Mouse (Mus musculus): ENCODE data around the gene Abhd10.
A peak's percentile ranks its signal among the peaks of the same experiment; 100 is the strongest.

Abhd10 gene

DNA sequence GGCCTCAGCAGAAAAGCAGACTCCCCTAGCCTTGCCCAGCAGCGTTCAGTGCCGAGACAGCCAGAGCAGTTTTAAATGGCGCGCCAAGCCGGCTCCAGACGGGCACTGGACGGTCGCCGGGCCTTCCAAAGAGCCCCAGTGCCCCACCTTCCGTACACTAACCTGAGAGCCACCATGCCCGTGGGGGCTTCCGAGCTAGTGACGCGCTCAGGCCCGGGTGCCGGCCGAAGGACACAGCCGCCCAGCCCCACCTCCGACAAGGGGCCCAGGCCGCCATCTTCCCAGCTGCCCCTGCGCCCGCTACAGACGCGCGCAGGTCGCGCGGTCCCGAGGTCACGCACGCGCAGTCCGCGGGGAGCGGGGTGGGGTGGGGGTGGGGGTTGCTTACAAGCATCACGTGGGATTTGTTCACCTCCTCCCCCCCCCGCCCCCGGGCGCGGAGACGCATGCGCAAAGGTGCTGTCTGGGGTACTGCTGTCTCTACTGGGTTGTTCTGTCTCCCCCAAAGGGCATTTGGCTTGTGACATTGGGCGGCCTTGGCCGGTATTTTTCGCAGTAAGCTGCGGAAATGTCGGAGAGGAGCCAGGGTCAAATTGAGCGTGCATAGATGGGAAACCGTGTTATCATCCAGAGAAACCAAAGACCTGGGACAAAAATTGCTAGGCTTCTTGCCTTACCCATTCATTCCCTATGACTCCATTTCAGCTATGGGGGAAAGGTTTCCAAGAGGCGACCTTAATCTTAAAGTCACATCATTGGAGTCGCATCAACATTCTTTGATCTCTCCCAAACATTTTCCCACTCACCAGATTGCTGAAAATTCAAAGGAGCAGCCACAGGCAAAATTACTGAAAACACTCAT lies at the start of gene Abhd10:
Gene Abhd10, minus strand, starts transcription at position 341 of the 862 bp plus-strand sequence.
- peak; percentile 85 for DNase-seq (ENCODE audit: low spot score)

DNA sequence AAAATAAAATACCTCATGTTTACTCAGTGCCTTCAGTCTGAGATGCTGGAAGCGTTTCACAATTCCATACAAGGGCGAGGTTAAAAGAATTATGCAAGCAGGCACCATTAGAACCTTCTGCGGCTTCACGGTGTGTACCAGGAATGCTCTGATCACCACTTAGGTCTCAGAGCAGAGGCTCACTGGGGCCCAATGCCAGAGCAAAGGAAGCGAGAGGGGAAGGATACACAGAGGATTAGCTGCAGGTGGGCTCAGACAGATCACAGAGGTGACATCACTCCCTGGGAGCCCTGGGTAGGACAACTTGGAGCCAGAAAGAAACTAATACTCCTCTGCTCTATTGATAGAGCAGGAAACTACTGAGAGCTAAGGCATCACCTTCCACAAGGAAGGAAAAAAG lies 48.5 kb upstream of the Abhd10 start:
- no peak for DNase-seq (ENCODE audit: low spot score)

GRCm38 (mm10) chr16:45789311-45789710 lies 46.6 kb upstream of the Abhd10 start:
- no peak for DNase-seq (ENCODE audit: low spot score)

GRCm38 (mm10) chr16:45787650-45788049 lies 44.9 kb upstream of the Abhd10 start:
- no peak for DNase-seq (ENCODE audit: low spot score)

DNA sequence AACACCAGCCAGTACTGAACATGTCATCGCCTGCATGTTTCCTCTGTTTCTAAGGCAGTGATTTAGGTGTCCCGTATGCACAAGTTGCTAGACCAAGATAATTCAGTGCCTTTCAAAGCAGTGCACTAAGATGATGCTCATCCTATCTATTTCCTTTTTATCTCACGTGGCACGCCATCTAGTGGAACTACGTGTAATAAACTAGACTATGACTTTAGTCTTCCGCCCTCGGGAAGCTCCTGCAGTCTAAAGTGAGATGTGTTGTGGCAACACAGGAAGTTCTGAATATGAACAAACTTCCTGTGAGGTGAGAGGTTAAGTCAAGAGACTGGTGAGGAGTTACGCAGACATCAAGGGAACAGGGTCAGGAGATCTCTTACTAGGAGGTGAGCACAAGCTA lies 43.9 kb upstream of the Abhd10 start:
- DNase-seq (ENCODE audit: low spot score): no peak

DNA sequence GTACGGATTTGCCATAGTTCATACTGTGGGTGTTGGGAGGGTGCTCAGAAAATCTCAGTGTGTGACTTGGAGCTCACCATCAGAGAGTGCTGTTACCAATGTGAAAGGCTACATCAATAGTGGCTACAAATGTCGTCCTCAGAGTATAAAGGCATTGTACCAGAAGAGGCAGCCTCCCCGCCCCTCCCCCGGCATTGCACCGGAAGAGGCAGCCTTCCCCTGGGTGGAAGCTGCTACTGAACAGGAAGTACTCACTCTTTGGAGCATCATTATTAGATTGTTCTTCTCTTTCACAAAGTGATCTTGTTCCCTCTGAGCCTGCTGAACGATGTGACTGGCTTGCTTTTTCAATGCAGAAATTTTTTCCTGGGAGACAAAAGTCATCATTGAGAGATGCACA lies 37.2 kb upstream of the Abhd10 start:
- DNase-seq (ENCODE audit: low spot score): no peak

GRCm38 (mm10) chr16:45774813-45775212 lies 32.1 kb upstream of the Abhd10 start:
- no peak for DNase-seq (ENCODE audit: low spot score)

DNA sequence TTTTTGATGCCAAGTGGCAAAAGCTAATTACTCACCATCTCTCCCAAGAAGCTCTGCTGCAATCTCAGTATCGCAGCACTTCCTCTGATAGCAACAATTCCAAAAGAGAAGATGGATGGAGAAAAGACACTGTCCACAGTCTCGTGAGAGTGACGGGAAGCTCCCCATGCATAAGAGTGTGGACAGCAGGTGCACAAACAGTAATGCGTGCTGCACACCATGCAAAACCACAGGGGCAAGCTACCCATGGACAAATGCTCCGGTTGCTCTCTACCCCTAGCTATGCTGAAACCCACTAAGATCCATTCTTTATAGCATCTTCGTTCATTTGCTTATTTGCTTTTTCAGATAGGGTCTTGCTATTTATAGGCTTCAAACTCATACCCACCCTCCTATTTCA lies 28.2 kb upstream of the Abhd10 start:
- no peak for DNase-seq (ENCODE audit: low spot score)

DNA sequence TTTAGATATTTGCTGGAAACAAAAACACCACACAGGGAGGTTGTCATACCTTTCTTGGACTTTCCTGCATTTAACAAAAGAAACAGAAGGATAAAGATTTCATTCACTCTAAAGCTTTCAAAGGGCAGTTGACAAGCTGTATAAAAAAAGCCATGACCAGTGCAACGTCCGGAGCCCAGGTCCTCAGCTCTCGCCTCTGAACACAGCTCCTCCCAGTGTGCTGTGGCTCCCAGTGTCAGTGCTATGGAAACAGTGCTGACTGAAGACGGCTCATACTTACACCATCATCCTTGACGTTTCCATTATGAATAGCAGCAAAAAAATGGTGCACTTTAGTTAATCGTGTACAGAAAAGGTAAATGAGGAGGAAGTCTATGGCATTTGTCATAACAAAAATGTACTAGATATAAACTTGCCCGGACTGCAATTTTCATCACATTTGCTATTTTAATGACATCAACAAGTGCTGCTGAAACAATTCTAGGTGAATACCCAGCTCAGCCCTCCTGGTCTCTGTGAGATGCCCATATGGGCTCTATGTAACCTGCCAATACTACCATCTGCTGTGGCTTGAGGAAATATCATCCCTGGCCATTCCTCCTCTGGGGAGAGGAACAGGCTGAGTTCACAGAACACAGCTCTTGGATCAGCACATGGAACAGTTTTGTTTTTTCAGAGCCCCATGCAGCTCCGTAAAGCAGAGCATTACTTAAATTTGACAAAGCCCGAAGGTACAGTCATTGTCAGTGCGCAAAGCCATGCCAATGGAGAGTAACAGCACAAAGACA lies 25.3 kb upstream of the Abhd10 start:
- no peak for DNase-seq (ENCODE audit: low spot score)

GRCm38 (mm10) chr16:45767434-45767833 lies 24.7 kb upstream of the Abhd10 start:
- DNase-seq (ENCODE audit: low spot score): no peak

GRCm38 (mm10) chr16:45765801-45766494 lies 23.2 kb upstream of the Abhd10 start:
- no peak for DNase-seq (ENCODE audit: low spot score)

- no peak for DNase-seq (ENCODE audit: low spot score)
Measured at GRCm38 (mm10) chr16:45765102-45765501, 22.3 kb upstream of the Abhd10 start.

- no peak for DNase-seq (ENCODE audit: low spot score)
Measured at GRCm38 (mm10) chr16:45762859-45763505, 20.2 kb upstream of the Abhd10 start.

DNA sequence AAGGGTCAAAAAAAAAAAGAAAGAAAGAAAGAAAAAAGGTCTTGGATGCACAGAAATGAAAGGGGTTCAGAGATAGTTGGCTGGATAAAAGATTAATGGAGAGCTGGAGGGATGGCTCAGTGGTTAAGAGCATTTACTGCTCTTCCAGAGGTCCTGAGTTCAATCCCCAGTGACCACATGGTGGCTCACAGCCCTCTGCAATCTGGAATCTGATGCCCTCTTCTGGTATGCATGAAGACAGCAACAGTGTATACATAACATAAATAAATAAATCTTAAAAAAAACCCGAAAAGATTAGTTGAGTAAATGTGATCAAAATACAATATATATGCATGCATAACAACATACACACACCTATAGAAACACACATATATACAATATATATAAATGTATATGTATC lies 18.7 kb upstream of the Abhd10 start:
- no peak for DNase-seq (ENCODE audit: low spot score)

GRCm38 (mm10) chr16:45758726-45759269 lies 16.0 kb upstream of the Abhd10 start:
- DNase-seq (ENCODE audit: low spot score): no peak

- no peak for DNase-seq (ENCODE audit: low spot score)
Measured at GRCm38 (mm10) chr16:45757421-45758078, 14.8 kb upstream of the Abhd10 start.

GRCm38 (mm10) chr16:45756855-45757254 lies 14.1 kb upstream of the Abhd10 start:
- DNase-seq (ENCODE audit: low spot score): peak; percentile 55

- peak; percentile 9 for DNase-seq (ENCODE audit: low spot score)
Measured at GRCm38 (mm10) chr16:45743591-45744144, 913 bp upstream of the Abhd10 start.

DNA sequence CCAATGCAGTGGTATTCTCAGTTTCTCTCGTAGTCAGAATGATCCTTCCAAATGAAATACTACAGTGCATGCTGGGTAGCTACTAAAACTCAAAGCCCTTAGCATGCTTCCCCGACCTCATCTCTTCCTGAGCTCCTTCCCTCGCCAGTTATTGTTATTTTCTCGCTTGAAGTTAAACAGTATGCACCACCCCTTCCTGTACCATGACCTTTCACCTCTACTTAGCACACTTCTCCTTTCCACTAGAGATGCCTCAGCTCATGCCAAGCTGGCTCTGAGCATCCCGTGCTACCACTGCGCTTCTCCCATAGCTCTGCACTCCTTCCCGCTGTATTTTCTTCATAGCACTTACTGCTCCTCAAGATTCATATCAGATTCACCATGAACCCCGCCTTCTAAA lies 4.9 kb downstream of the Abhd10 start:
- DNase-seq (ENCODE audit: low spot score): no peak

DNA sequence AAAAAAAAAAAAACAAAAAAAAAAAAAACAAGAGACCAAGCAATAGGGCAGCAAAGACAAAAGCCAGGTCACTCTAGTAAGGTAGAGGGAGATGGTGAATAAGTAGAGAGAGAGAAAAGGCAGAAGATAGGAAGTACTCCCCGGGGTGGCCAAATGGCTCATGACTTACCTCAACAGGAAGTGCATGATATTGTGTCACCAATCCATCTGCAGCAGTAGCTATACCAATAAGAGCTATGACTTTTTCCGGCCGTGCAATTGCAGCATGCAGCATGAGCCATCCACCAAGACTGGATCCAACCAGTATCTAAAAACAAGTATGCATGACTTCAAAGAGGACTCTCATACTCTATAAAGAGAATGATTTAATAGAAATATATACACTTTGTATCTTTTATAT lies 6.0 kb downstream of the Abhd10 start:
- no peak for DNase-seq (ENCODE audit: low spot score)

DNA sequence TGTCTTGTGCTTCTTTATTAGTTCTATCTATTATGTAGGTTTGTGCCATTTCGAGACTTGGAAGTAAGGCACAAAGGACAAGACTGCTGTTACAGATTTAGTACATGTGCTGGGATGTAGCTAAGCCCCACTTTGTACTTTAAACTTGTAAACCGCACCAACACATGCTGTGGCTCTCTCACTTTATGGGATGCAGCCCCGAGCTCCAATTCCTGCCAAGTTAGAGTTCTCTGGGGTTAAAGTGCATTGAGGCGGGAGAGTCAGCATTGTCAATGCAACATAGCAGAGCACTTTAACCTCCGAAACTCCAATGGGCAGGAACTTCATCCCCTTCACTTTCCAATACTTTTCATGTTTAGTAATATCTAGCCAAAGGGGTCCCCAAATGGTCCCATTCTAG lies 13.6 kb downstream of the Abhd10 start:
- no peak for DNase-seq (ENCODE audit: low spot score)

Data from MN1 (cell line).